Mouse (Mus musculus) right cerebral cortex, postnatal 36 days (tissue): ENCODE data around the gene Rmdn2.
A peak's percentile ranks its signal among the peaks of the same experiment; 100 is the strongest.

Experiments
- DNase-seq, 2 experiments: peaks; one replicate each; pipeline ENCODE4 v3.0.0; 2022; ENCODE audit warnings: low spot score in 2 of 2, mixed read lengths in 1 of 2

Rmdn2 gene

GRCm38 (mm10) chr17:79615897-79616296 lies 4.2 kb downstream of the Rmdn2 start:
- no peak for DNase-seq

GRCm38 (mm10) chr17:79616621-79617020 lies 5.0 kb downstream of the Rmdn2 start:
- no peak for DNase-seq

GRCm38 (mm10) chr17:79618455-79618854 lies 6.8 kb downstream of the Rmdn2 start:
- DNase-seq = no peak

- no peak for DNase-seq
Observed at GRCm38 (mm10) chr17:79618984-79619383, 7.3 kb downstream of the Rmdn2 start.

- DNase-seq = no peak
Observed at GRCm38 (mm10) chr17:79622050-79622449, 10.4 kb downstream of the Rmdn2 start.

- DNase-seq = no peak
Observed at GRCm38 (mm10) chr17:79622574-79622973, 10.9 kb downstream of the Rmdn2 start.

GRCm38 (mm10) chr17:79623841-79624240 lies 12.2 kb downstream of the Rmdn2 start:
- DNase-seq = no peak

GRCm38 (mm10) chr17:79626241-79626816 lies 14.7 kb downstream of the Rmdn2 start:
- no peak for DNase-seq

- DNase-seq = no peak
Observed at GRCm38 (mm10) chr17:79649893-79650292, 38.2 kb downstream of the Rmdn2 start.

- DNase-seq = no peak
Observed at GRCm38 (mm10) chr17:79650297-79650696, 38.6 kb downstream of the Rmdn2 start.

GRCm38 (mm10) chr17:79653171-79653570 lies 41.5 kb downstream of the Rmdn2 start:
- DNase-seq = no peak

GRCm38 (mm10) chr17:79654187-79654586 lies 42.5 kb downstream of the Rmdn2 start:
- DNase-seq = no peak

GRCm38 (mm10) chr17:79657785-79658184 lies 46.1 kb downstream of the Rmdn2 start:
- DNase-seq = no peak

GRCm38 (mm10) chr17:79658452-79658851 lies 46.8 kb downstream of the Rmdn2 start:
- DNase-seq = no peak

- DNase-seq = no peak
Observed at GRCm38 (mm10) chr17:79658863-79659262, 47.2 kb downstream of the Rmdn2 start.

GRCm38 (mm10) chr17:79661387-79661786 lies 49.7 kb downstream of the Rmdn2 start:
- peak; percentile 28 to 46 for DNase-seq

GRCm38 (mm10) chr17:79661848-79662247 lies 50.2 kb downstream of the Rmdn2 start:
- no peak for DNase-seq

GRCm38 (mm10) chr17:79663393-79664105 lies 51.9 kb downstream of the Rmdn2 start:
- peak; percentile 16 to 31 for DNase-seq

GRCm38 (mm10) chr17:79664106-79664417 lies 52.4 kb downstream of the Rmdn2 start:
- no peak for DNase-seq

GRCm38 (mm10) chr17:79670837-79671236 lies 59.2 kb downstream of the Rmdn2 start:
- no peak for DNase-seq

GRCm38 (mm10) chr17:79695106-79695505 lies 83.4 kb downstream of the Rmdn2 start:
- no peak for DNase-seq

- no peak for DNase-seq
Observed at GRCm38 (mm10) chr17:79695541-79695940, 83.9 kb downstream of the Rmdn2 start.

GRCm38 (mm10) chr17:79699197-79699596 lies 87.5 kb downstream of the Rmdn2 start:
- no peak for DNase-seq

- no peak for DNase-seq
Observed at GRCm38 (mm10) chr17:79700871-79701270, 89.2 kb downstream of the Rmdn2 start.
